Mouse (Mus musculus) thymus, postnatal 10 days (tissue): Measurements from ENCODE around the gene Ptpn3.
"Not testable (repeated sequence)": the region's sequence is repeated elsewhere in the genome, so short reads cannot be mapped to it uniquely, and the experiment has no call there.

ENCODE experiments used
- DNase-seq, 2 experiments: peaks; one replicate each; pipeline ENCODE4 v3.0.0; 2021; ENCODE audit warnings: low spot score in 2 of 2

The Ptpn3 gene

DNA sequence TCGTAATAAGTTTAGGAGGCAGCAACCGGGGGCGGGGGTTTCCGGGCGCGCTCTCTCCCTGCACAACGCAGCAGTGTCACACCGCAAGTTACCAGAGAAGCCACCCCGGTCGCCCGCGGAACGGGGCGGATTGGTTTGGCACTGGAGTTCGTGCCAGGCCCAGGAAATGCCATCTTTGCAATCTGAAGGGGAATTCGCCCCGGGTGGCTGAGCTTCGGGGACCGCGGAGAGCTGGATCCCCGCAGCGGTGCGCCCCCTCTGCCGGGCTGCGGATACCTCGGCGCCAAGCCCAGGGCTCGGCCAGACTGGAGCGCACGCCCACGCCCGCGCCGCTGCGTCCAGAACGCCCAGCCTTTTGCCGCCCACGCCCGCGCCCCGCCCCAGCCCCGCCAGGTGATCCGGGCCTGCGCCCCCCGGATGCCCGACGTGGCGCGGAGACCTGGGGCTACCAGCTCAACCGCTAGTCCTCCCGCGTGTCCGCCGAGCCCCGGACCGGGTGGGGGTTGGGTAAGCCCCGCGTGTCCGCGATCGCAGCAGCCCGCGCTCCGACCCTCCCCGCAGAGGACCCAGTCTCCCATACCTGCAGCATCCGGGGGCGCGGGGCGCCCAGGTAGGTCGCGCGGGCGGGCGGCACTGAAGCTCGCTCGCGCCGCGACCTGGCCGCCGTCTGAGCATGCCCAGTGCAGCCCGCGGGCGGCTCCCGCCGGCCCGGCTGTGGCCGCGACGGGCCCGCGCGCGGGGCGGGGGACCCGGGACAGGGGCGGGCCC is 1.8 kb downstream of the Ptpn3 start:
- peak; percentile 33 to 43 for DNase-seq

DNA sequence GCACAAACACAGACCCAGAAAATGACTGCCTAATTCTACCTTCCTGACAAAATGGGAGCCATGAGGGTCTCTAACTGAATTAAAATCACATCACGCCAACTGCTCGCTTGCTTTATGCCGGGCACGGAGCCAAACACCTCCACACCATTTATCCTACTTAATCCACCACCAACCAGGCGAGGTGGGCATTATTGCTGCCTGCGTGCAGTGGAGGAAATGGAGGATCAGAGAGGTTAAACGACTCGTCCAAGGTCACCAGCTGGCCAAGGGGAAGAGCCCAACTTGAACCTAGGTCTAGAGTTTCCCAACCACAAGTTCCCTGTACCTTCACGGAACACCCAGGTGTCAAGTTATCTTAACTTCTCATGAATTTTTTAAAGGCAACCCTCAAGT is 2.3 kb downstream of the Ptpn3 start:
- DNase-seq = no peak

DNA sequence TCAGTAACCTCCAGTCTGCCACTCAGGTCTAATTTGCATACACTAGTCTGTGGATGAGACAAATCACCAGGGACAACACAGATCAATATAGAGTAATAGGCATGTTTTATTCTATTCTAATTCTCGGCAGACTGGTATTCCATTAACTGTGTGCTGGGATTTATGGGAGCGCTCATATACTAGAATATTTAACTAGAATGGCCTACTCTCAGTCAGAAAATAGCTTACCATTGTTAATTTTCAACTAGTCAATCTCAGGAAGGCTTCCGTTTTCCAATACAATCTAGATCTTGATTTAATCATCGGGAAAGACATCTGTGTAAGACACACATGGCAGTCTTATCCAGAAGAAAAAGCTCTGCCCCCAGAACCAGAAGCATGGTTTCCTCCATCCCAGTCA is 3.5 kb downstream of the Ptpn3 start:
- DNase-seq = no peak

GRCm38 (mm10) chr4:57294971-57295656 is 6.5 kb downstream of the Ptpn3 start:
- no peak for DNase-seq

- DNase-seq = no peak
These were observed 9.0 kb downstream of the Ptpn3 start for GRCm38 (mm10) chr4:57292670-57293069.

- DNase-seq = no peak
These were observed 11.6 kb downstream of the Ptpn3 start for GRCm38 (mm10) chr4:57290049-57290448.

DNA sequence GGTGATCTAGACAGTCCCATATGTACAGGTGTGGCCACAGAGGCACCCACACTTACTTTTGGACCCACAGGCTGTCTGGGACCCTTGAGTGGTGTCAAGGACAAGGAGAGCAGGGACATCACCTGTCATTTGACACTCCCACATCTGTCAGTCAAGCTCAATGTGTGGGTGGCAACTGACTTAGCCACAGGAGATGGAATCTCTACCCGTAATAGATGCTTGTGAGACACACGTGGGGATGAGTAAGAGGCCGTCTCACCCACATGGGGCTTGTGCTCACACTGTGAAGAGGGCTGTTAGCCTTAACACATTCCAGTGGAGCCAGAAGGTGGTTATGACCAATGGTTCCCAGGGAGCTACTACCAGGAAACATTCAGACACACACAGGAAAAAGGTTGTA is 13.8 kb downstream of the Ptpn3 start:
- DNase-seq = no peak

DNA sequence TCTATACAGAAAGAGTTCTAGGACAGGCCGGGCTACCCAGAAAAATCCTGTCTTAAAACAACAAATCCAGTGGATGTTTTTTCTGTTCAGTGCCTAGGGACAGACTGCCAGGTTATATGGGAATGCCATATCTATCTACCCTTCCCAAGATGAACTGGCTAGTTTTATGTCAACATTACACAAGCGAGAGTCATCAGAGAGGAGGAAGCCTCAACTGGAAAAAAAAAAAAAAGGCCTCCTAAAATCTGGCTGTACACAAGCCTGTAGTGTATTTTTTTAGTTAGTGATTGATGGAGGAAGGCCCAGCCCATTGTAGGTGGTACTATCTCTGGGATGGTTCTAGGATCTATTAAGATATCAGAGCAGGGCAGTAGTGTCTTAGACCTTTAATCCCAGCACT is 16.4 kb downstream of the Ptpn3 start:
- no peak for DNase-seq

GRCm38 (mm10) chr4:57283189-57283588 is 18.4 kb downstream of the Ptpn3 start:
- DNase-seq = no peak

DNA sequence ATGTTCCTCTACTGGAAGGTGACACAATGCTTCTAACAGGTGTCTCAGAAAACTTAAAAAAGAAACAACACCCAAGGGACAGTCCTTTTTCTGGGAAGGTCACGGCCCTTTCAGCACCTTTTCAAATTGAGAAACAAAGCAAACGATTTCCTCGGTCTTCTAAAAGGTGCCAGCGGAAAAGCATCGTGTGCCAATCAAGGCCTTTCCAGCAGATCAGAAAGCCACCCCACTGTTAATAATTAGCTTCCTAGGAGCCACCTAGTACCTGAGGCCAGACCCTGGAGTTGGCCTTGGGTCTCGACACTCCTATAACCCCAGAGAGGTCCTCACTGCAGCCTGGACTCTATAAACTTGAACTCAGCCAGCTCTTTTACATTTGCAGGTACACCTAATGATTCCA is 19.0 kb downstream of the Ptpn3 start:
- DNase-seq = no peak

DNA sequence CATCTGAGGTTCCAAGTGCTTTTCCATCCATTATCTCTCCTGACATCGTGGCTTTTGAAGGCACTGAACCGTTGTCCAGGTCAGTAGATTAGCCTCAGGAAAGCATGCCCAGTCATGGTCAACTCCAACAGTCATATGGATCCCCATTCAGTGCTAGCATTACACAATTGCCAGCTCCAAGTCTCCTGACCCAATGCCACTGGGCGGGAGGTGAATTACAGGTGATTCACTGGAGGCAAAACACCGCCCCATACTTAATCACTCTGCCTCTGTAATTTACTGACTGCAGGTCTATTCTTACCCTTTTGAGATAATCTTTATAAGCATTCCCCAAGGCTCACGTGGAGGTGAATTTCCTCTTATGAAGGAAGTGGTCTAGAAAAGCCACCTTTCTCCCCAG is 19.5 kb downstream of the Ptpn3 start:
- DNase-seq = no peak

- no peak for DNase-seq
These were observed 20.7 kb downstream of the Ptpn3 start for GRCm38 (mm10) chr4:57280888-57281287.

DNA sequence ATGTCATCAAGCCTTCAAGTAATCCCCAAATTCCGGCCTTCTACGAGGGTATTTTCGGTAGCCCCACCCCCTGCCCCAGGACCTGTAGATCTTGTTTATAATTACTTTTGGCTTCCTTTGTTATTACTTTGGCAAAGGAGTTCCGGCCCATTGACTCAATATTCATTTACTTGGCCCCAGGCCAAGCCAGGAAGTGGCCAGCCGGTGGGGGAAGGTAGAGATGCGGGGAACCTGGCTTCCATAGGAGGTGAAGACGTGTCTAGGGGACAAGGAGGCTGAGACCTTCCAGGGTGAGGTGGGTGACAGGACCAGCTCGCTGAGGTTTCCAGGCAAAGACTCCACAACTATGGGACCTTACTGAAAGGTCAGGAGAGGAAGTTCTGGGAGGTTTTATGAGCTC is 22.4 kb downstream of the Ptpn3 start:
- DNase-seq = no peak

GRCm38 (mm10) chr4:57278812-57279211 is 22.8 kb downstream of the Ptpn3 start:
- no peak for DNase-seq

DNA sequence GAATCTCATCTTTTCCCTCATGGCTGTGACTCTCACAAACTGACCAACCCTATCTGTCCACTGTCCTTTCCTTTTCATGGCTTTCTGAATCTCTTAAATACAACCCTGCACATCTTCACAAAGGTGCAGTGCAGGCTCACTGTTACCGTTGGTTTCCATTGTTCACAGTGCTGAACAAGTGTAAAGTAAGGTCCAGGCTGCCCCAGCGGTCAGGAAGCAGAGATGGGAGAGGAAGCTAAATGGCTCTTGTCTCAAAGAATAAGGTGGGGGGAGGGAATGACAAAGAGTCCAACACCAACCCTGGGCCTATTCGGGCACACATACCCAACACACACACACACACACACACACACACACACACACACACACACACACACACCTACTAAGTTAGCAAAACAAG is 24.0 kb downstream of the Ptpn3 start:
- DNase-seq = no peak

GRCm38 (mm10) chr4:57275116-57275743 is 26.4 kb downstream of the Ptpn3 start:
- DNase-seq = peak; percentile 27 to 74

GRCm38 (mm10) chr4:57273532-57274502 is 27.8 kb downstream of the Ptpn3 start:
- DNase-seq = no peak

- DNase-seq = no peak
These were observed 30.6 kb downstream of the Ptpn3 start for GRCm38 (mm10) chr4:57270991-57271390.

- DNase-seq = not testable (repeated sequence)
These were observed 31.1 kb downstream of the Ptpn3 start for GRCm38 (mm10) chr4:57270489-57270888.

DNA sequence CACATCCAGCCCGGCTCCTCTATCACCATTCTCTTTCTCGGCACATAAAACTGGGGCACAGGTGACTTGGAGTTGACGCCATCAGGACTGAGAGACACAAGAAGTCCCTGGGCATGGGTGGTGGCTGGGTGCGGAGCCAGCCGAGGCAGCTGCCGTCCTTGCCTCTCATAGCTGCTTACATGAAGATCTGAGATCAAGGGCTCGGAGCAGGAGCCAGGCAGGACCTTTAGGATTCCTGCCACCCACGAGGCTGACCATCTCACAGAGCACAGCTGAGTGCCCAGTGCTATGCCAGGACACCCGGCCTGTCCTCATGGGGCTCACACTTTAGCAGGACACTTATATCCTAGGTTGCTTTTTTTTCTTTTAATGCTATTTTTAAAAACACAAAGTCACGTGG is 32.3 kb downstream of the Ptpn3 start:
- DNase-seq = no peak

- no peak for DNase-seq
These were observed 33.3 kb downstream of the Ptpn3 start for GRCm38 (mm10) chr4:57268330-57268729.

DNA sequence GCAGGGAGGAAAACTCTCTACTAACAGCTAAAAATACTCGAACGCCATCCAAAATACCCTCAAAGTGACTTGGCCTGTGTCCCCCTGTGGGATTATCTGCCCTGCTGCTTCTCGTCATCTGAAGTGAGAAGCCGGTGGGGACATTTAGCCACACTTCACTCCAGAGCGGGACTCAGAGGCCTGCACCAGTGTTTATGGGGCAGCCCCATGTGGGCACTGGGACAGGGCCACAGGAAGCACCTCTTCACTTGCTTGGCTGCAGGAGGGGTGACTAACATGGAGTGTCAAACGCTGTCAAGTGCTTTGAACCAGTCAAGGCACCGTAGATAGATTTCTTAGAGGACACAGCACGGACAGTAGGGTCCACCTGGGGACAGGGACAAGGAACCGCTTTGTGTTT is 35.2 kb downstream of the Ptpn3 start:
- DNase-seq = no peak
